Mouse (Mus musculus) bone marrow macrophage, adult 2 months (primary cell): ENCODE measurements around the gene Mia3. TPM values are rescaled to one million over a fixed set of nuclear protein-coding genes. Genes with fewer than 3 reads are reported as not detected.
"Not testable (repeated sequence)": the region's sequence is repeated elsewhere in the genome, so short reads cannot be mapped to it uniquely, and the experiment has no call there.

Experiments
- H3K27ac ChIP-seq: 2 replicates; pipeline ENCODE4 v1.5.1; 2012; ENCODE audit warnings: low read depth, low read length; ENCODE audit not compliant: insufficient read depth
- H3K4me1 ChIP-seq: 2 replicates; pipeline ENCODE4 v1.6.1; 2012; ENCODE audit warnings: low read length; ENCODE audit not compliant: control insufficient read depth, insufficient read depth
- H3K4me3 ChIP-seq: 2 replicates; pipeline ENCODE4 v1.5.1; 2012; ENCODE audit warnings: mild to moderate bottlenecking, low read length, moderate library complexity; ENCODE audit not compliant: insufficient read depth
- CTCF ChIP-seq: IDR thresholded peaks from 2 replicates; pipeline ENCODE4 v1.5.1; 2012; ENCODE audit warnings: low read depth, mild to moderate bottlenecking, low read length, moderate library complexity
- POLR2A ChIP-seq: IDR thresholded peaks from 2 replicates; pipeline ENCODE4 v1.6.1; 2012; ENCODE audit warnings: mild to moderate bottlenecking, low read depth, low read length, borderline replicate concordance
- polyA plus RNA-seq: library from polyadenylated mRNA; stranded (reverse); fragments of >200 nt; gene quantifications from 2 replicates; pipeline ENCODE4 v1.2.4, GENCODE M21; 2012; ENCODE audit not compliant: missing spikeins, insufficient read depth, insufficient read length

Mia3 gene
- polyA plus RNA-seq = 127 and 149 TPM in 2 replicates

DNA sequence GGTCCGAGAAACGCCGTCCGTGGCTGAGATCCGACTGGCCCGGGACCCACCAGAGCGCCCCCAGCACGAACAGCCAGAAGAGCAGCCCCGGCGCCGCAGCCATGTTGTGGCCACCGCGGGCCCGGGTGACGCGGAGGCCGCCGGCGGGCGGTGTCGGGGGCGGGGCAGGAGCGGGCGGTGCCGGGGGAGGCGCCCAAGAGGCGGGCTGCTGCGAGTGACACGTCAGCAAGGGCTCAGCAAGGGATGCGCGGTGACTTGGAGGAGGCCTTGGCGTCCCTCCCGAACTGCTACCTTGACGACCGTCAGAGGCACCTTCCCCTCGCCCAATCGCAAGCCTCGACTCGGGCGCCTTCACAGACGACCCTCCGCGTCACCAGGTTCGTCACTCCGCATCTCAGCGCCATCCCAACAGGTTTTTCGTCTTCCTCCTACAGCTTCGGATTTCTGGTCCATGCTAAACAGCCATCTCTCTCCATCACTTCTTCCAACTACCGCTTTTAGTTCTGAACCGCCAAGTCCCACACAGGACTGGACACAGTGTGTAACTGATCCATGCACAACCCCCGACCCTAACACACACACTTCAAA lies at the start of gene Mia3:
Gene Mia3, minus strand, starts transcription at position 127 of the 588 bp plus-strand sequence.
- Histone ChIP-seq H3K27ac (no peak within 1 kb of the TSS), H3K4me1 (peaks cover 11% of the 10 kb centered on the region), H3K4me3 (peak within 1 kb of the TSS; percentile 91)
- TF ChIP-seq POLR2A (0 out of 2 replicates have a peak, but pooled peaks have one; percentile 76), CTCF (no peak)

DNA sequence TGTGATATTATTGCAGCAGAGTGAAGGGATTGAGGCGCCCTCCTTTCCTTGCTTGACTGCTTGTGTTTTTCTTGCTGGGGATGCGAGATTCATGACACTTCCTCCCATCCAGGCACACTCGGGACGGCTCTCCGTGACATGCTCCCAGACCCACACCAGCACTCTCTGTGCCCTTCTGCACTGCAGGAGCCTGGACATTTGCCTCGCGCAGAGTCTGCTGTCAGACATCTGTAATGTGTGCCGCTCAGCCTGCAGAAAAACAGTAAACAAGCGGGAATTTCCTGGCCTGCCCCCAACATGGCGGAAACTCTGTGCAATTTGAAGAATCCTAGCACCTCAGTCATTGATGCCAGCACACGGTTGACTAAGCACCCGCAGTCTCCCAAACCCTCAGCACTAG lies 48.5 kb upstream of the Mia3 start, which contains the start of gene Hhipl2:
Gene Hhipl2, plus strand, starts transcription at position 343 of the 400 bp plus-strand sequence.
- TF ChIP-seq CTCF = no peak
- TF ChIP-seq POLR2A = no peak
- Histone ChIP-seq H3K27ac (no peak within 1 kb of the TSS), H3K4me1 (no peaks in the 10 kb centered on the region), H3K4me3 (no peak within 1 kb of the TSS)

DNA sequence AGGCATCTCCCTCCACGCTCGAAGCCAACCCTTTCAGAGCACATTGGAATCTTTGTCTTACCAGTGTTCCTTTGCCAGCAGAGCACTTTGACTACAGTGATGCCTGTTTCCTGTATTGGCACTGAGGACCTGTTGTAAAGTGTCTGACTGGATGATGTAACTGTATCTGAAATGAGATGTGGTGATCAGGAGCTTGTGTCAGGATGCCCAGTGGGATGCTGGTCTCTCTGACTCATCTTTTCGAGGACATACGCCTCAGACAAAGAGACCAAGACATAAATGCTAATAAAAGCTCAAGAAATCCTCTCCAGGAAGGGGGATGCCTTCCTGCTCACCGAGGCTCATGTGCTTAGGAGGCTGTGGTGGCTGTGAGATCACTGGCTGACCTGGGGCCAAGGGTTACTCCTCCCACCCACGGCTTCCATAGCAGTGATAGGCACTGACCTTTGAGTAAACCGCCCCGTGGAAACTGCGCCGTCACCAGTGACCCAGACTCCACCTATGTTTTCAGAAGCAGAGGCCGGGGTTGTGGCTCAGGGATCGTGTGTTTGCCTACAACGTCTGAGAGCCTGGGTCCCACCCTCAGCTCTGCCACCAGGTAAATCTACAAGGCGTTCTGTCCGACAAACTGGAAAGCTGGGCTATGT lies 44.9 kb upstream of the Mia3 start:
- Histone ChIP-seq H3K4me3 (no peak overlapping the region), H3K27ac (no peak overlapping the region), H3K4me1 (no peaks in the 10 kb centered on the region)
- TF ChIP-seq CTCF (no peak), POLR2A (no peak)

DNA sequence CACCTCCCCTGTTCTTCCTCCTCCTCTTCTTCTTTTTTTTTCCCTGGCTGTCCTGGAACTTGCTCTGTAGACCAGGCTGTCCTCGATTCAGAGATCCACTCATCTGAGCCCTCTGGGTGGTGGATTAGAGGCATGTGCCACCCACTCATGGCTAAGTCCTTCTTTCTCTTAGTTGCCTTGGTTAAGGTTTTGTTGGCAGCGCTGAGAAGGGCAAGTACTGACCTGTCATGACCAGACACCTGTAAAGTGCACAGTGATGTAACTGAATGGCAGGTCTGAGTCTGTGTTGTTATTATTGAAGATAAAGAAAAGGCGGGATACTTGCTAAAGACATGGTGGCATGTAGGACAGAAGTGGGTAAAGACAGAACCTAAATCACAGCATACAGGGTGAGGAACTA lies 34.0 kb upstream of the Mia3 start:
- Histone ChIP-seq H3K4me1 (no peaks in the 10 kb centered on the region), H3K27ac (no peak overlapping the region), H3K4me3 (no peak overlapping the region)
- no peak for TF ChIP-seq CTCF
- no peak for TF ChIP-seq POLR2A

DNA sequence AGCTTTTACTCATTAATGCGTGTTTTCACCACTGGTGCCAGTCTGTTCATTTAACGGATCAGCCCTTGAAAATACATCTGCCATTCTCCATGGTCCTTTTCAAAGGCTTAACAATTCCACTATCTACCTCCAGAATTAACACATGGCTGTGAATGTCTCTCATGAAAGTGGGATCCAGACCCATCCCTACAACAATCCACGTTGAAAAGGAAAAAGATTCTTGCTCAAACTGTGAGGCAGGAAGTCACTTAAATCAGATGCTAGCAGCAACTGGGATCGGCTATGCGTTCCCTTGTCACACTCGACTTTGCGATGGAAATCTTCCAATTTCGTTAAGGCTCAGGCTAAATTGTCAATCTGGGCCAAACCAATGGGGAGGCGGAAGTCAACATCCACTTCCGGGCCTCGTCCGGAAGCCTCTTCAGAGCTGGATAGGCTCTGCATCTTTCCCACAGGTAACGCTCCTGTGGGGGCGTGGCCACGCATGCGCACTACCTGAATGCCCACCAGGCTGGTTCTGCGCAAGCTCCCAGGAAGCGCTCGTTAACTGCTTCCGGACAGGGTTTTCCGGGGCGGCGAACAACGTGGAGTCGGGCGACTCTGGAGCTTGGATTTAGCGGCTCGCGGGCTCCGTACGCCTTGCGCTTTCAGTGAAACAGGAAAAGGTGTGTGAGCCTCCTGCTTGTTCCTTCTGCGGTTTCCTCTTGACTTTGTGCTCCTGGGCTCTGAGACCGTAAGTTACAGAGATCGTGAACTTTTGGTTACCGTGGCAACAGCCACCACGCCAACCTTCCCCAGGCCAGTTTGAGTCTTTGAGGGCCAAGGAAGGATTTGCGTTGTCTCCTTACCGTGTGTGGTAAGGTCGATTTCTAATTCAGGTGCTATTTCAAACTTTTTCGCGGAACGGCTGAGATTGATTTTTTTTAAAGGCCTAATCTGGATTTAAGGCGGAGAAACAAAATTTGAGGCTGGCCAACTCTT lies 19.4 kb upstream of the Mia3 start, which contains the start of gene Taf1a:
Gene Taf1a, plus strand, starts transcription at position 556 of the 981 bp plus-strand sequence.
- H3K4me3 ChIP-seq = peak within 1 kb of the TSS; percentile 71
- 0 out of 2 replicates have a peak, but pooled peaks cover 2% of the 10 kb centered on the region for H3K4me1 ChIP-seq
- H3K27ac ChIP-seq = peak within 1 kb of the TSS; percentile 26; the same call in 1 of the 2 replicates
- TF ChIP-seq POLR2A (no peak), CTCF (no peak)

- H3K27ac ChIP-seq, H3K4me1 ChIP-seq, H3K4me3 ChIP-seq: not testable (repeated sequence)
Measured at GRCm38 (mm10) chr1:183387421-183387820, 18.1 kb upstream of the Mia3 start.

DNA sequence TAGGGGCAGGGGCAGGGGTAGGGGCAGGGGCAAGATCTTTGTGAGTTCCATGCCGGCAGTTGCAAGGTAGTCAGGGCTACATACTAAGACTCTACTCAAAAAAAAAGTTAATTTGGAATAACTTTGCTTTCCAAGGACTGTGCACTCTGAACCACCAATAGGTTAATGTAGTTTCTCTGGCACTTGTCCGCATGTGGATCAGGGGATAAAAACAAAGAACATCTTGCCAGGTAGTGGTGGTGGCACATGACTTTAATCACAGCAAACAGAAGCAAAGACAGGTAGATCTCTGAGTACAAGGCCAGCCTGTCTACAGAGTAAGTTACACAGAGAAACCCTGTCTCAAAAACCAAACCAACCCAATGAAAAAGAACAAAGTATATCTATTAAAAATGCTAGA lies 13.3 kb upstream of the Mia3 start:
- TF ChIP-seq POLR2A (no peak), CTCF (no peak)

DNA sequence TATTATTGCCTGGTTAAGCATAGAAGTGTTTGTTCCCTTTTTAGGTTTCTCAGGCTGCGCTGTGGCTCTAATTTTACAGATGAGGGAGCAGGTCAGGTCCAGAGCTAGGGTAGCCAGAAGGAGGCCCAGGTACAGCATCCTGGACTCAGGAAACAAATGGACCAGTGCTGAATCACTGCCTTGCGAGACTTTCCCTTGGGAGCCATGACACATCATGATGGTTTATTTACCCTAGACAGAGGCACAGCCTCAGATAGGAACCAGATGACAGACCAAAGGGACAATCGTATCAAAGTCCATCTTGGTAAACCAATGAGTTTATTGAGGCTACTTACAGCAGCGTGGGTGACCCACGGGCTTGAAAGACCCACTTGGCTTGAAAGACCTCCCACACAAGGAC lies 12.5 kb upstream of the Mia3 start:
- Histone ChIP-seq H3K4me3 (no peak overlapping the region), H3K4me1 (no peaks in the 10 kb centered on the region), H3K27ac (no peak overlapping the region)
- TF ChIP-seq POLR2A (no peak), CTCF (no peak)

More for the DNA sequence above, 13.3 kb upstream of the Mia3 start:
- Histone ChIP-seq H3K27ac (no peak overlapping the region), H3K4me1 (no peaks in the 10 kb centered on the region), H3K4me3 (no peak overlapping the region)

- H3K4me3 ChIP-seq, H3K27ac ChIP-seq, H3K4me1 ChIP-seq: not testable (repeated sequence)
Measured at GRCm38 (mm10) chr1:183379376-183379775, 10.0 kb upstream of the Mia3 start.
